Mouse (Mus musculus) kidney, adult 9 months (tissue): Measurements from ENCODE around the gene Srcap.
"Not testable (repeated sequence)": the region's sequence is repeated elsewhere in the genome, so short reads cannot be mapped to it uniquely, and the experiment has no call there.

Experiments used
- DNase-seq: peaks from one replicate; pipeline ENCODE4 v3.0.0; 2022

The Srcap gene

GRCm38 (mm10) chr7:127511808-127512230, at the start of gene Srcap:
TSS of gene Srcap (plus strand) at chr7:127511983.
- DNase-seq = peak; percentile 98

- DNase-seq = no peak
Measured at GRCm38 (mm10) chr7:127465191-127465590, 46.6 kb upstream of the Srcap start.

DNA sequence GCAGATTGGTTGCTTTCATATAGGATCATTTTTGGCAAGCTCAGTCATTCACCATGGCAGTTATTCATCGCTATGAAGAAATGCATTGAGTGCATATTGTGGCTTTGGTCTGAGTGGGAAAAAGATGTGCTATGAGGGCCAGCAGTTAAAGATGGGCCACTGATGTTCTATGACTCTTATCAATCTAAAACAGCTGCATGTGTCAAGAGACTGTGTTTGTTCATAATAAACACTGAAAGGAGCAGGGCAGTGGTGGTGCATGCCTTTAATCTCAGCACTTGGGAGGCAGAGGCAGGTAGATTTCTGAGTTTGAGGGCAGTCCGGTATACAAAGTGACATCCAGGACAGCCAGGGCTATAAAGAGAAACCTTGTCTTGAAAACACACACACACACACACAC, 46.1 kb upstream of the Srcap start:
- DNase-seq = not testable (repeated sequence)

DNA sequence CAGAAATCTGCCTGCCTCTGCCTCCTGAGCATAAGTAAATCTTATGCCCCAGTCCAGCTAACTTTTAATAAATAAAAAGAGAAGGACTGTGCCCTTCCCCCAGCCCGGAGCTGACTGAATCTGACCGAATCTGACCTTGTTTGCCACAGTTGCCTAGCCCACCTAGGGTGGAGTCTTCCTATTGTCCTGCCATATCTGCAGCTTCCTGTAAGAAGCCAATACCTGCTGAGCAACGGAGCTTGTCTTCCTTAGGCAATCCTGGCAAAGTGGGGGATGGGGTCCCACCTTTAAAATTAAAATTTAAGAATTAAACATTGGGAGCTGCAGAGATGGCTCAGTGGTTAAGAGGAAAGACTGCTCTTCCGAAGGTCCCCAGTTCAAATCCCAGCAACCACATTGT, 45.2 kb upstream of the Srcap start:
- no peak for DNase-seq

- peak; percentile 45 for DNase-seq
Measured at GRCm38 (mm10) chr7:127470011-127470715, 41.6 kb upstream of the Srcap start.

DNA sequence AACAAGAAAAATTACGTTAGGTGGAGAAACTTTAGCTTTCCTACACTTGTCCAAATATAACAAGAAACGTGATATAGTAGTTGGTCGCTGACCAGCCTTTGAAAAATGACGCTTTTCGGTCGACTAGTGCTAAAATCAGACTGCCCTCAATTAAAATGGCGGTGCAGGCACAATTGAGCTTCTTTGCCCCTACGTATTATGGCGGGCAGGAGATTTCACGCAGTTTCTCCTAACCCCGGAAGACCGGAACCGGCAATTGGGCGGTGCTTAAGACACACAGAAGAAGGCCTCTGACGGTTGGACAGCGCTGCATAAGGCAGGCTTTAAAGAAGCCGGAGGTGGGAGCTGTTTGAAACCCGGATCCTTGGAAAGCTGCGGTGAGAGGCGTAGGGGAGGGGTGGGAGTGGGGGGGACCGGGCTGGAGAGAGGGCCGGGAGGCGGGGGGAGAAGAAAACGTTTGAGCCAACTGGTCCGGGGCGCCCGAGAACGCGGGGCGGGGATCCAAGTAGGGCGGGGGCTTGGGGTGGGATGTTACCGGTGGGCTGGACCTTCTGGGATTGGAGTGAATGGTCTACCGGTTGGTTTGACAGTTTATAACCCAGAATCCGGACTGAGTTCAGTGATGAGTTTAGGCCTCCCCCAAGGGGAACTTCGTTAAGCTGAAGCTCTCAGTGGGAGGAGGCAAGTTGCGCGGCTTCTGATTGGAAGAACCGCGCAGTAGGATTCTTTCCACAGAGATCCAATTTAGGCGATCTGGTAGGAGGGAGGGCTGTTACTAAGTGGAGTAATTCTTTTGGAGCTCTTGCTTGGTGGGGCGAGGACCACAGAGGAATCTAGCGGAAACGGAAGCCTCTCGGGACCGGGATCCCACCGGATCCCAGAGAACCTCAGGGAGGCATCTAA, 40.8 kb upstream of the Srcap start:
- peak; percentile 98 for DNase-seq

- DNase-seq = no peak
Measured at GRCm38 (mm10) chr7:127471646-127472010, 40.2 kb upstream of the Srcap start.

GRCm38 (mm10) chr7:127472060-127472459, 39.7 kb upstream of the Srcap start:
- DNase-seq = peak; percentile 51

GRCm38 (mm10) chr7:127473705-127474104, 38.1 kb upstream of the Srcap start:
- peak; percentile 21 for DNase-seq

DNA sequence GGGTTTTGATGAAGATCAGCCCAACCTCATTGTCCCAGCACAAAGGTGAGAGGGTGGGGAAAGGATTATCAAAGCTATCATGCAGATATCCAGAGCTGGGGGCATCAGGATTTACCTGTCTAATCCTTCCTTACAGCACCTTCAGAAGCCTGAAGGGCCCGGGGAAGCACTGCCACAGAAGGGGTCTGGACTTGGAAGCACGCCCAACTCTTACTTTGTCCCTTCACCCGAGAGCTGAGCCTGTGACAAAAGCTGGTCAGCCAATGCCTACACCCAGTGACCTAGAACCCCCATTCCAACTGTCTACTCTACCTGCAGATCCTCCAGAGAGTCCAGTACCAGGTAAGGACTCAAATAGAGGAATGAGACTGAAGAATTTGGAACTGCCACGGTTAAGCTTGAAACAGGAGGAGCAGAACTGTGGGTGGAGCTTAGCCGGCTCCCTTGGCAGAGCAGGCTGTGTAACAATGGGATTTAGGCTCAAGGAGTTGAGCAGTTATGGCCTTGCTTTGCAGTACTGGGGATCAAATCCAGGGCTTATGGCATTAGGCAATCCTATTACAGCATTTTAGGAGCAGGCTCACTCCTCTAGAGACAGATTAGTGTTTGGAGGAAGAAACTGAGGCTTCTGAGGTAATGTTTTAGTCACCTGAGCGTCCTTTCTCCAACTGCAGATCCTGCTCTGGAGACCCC, 37.3 kb upstream of the Srcap start:
- DNase-seq = peak; percentile 26

DNA sequence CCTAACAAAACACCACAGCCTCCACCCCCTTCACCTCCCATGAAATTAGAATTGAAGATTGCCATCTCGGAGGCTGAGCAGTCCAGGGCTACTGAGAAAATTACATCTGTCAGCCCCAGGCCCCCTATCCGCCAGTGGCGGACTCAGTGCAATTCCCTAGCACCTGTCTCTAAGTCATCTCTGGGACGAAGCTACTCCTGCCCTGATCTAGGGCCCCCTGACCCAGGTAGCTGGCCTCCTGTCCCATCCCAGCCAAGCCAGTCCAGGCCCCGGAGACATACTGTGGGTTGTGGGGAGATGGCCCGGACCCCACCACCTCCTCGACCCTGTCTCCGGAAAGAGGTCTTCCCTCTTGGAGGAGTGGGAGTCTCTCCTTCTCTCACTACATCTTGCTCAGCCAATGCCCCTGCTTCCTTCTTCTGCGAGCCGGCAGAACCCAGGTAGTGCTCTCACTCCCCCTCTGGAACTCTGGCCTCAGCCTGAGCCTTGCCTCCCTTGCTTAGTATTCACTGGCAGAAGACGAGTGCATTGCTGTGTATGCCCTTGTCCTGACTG, 36.5 kb upstream of the Srcap start:
- peak; percentile 21 for DNase-seq

GRCm38 (mm10) chr7:127476336-127476735, 35.4 kb upstream of the Srcap start:
- DNase-seq = peak; percentile 37

GRCm38 (mm10) chr7:127476855-127477254, 34.9 kb upstream of the Srcap start:
- no peak for DNase-seq

DNA sequence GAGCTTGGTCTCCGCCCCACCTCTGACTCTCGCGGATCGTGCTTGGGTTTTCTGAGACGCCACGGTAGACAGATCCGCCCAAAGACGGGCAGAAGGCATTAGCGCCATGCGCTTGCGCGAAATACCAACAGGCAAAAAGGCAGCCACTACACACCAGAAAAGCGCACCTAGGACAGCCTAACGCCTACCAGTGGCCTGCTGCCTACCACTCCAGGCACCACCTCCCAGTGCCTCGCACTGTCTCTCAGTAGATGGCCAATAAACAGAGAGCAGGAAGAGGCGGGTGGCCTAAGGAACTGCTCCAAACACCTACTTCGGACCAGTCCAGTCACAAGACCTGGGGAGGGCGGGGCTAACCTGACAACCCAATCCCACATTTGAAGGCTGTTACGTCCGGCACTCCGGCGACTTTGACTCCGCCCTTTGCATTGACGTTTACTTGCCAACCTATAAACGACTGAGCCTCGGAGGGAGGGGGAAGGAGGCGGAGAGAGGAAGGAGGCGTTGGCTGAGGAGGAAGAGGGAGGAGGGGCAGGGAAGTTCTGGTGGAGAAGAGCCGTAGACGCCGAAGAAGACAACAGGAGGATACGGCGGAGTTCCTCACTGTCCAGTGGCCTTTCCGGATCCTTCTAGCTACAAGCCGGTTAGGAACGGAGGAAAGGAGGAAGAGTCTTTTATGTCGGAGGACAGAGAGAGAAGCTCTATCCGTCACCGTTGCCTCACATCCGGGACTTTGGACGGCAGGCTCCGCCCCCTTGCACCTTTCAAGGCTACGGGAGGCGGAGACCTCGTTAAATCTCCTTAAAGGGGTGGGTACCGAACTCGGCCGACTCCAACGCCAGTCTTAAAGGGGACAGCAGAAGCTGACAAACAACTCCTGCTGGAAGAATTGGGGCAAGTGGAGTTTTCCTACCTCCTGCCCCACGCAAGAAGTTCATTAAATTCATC, 33.8 kb upstream of the Srcap start:
- DNase-seq = peak; percentile 100

- peak; percentile 99 for DNase-seq
Measured at GRCm38 (mm10) chr7:127478635-127479317, 33.0 kb upstream of the Srcap start, which contains the start of gene Fbrs. TSS of gene Fbrs (plus strand) at chr7:127479199.

- DNase-seq = peak; percentile 29
Measured at GRCm38 (mm10) chr7:127479318-127480225, 32.2 kb upstream of the Srcap start.

- DNase-seq = peak; percentile 22
Measured at GRCm38 (mm10) chr7:127480321-127480720, 31.5 kb upstream of the Srcap start.

GRCm38 (mm10) chr7:127485416-127485815, 26.4 kb upstream of the Srcap start:
- DNase-seq = no peak

DNA sequence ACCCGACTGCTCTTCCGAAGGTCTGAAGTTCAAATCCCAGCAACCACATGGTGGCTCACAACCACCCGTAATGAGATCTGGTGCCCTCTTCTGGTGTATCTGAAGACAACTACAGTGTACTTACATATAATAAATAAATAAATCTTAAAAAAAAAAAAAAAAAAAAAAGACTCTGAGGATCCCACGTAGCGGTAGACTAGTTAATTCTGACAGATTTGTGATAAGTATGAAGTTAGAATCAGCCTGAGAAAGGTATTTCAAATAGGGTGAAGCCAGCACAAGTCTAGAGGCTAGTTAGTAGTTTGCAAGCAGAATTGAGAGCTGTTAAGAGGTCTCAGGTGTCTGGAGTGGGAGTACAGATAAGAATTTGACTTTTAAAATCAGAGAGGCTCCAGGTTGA, 23.4 kb upstream of the Srcap start:
- not testable (repeated sequence) for DNase-seq

- DNase-seq = no peak
Measured at GRCm38 (mm10) chr7:127489982-127490381, 21.8 kb upstream of the Srcap start.
